Mouse (Mus musculus) intestine, embryonic 16.5 days (tissue): ENCODE results near the gene Amotl2. TPM values are rescaled to one million over a fixed set of nuclear protein-coding genes. Genes with fewer than 3 reads are reported as not detected.

Source experiments
- ATAC-seq: fragments of 200-750 bp; cut with Nextera tagmentation; 2 replicates; pipeline ENCODE4 v1.8.0; 2017; ENCODE audit warnings: moderate TSS enrichment, moderate library complexity
- H3K27ac ChIP-seq: fragments of 300-500 bp; sonication (generic); 2 replicates; pipeline ENCODE4 v1.5.1; 2014; ENCODE audit warnings: mild to moderate bottlenecking, low read length
- H3K27me3 ChIP-seq: fragments of 300-500 bp; sonication (generic); replicated peaks from 2 replicates; pipeline ENCODE4 v1.6.1; 2014; ENCODE audit warnings: low read length, control low read depth, mixed read lengths; ENCODE audit not compliant: control insufficient read depth, insufficient read depth
- H3K36me3 ChIP-seq: fragments of 300-500 bp; sonication (generic); 2 replicates; pipeline ENCODE4 v1.6.1; 2014; ENCODE audit warnings: low read length, control low read depth; ENCODE audit not compliant: control insufficient read depth, insufficient read depth
- H3K4me1 ChIP-seq: fragments of 300-500 bp; sonication (generic); 2 replicates; pipeline ENCODE4 v1.6.1; 2014; ENCODE audit warnings: low read length, control low read depth, mixed read lengths; ENCODE audit not compliant: control insufficient read depth, insufficient read depth
- H3K4me2 ChIP-seq: fragments of 300-500 bp; sonication (generic); 2 replicates; pipeline ENCODE4 v1.6.1; 2014; ENCODE audit warnings: low read depth, low read length, control low read depth
- H3K4me3 ChIP-seq: fragments of 300-500 bp; sonication (generic); 2 replicates; pipeline ENCODE4 v1.5.1; 2014; ENCODE audit warnings: mild to moderate bottlenecking, low read length
- H3K9ac ChIP-seq: fragments of 300-500 bp; sonication (generic); 2 replicates; pipeline ENCODE4 v1.6.1; 2014; ENCODE audit warnings: low read depth, low read length
- H3K9me3 ChIP-seq: fragments of 300-500 bp; sonication (generic); 2 replicates; pipeline ENCODE4 v1.6.1; 2016; ENCODE audit warnings: low read length, control low read depth; ENCODE audit not compliant: control insufficient read depth
- WGBS: fragments of 180-500 bp; shearing (Covaris S2); extraction: QIAGEN DNeasy Blood & Tissue Kit; methylation state at CpG from one replicate; pipeline ENCODE4 v1.1.7; 2014; 5-methylcytosine and 5-hydroxymethylcytosine counted together
- polyA plus RNA-seq: library from polyadenylated mRNA; unstranded; fragments of >200 nt; fragmentation: Nextera tagmentation; extraction: Ambion mirVana; gene quantifications from 2 replicates; pipeline ENCODE4 v1.2.1, GENCODE M21; 2015

Amotl2 gene
- polyA plus RNA-seq, 1 experiment from 2014 or later, result 20.4 TPM

DNA sequence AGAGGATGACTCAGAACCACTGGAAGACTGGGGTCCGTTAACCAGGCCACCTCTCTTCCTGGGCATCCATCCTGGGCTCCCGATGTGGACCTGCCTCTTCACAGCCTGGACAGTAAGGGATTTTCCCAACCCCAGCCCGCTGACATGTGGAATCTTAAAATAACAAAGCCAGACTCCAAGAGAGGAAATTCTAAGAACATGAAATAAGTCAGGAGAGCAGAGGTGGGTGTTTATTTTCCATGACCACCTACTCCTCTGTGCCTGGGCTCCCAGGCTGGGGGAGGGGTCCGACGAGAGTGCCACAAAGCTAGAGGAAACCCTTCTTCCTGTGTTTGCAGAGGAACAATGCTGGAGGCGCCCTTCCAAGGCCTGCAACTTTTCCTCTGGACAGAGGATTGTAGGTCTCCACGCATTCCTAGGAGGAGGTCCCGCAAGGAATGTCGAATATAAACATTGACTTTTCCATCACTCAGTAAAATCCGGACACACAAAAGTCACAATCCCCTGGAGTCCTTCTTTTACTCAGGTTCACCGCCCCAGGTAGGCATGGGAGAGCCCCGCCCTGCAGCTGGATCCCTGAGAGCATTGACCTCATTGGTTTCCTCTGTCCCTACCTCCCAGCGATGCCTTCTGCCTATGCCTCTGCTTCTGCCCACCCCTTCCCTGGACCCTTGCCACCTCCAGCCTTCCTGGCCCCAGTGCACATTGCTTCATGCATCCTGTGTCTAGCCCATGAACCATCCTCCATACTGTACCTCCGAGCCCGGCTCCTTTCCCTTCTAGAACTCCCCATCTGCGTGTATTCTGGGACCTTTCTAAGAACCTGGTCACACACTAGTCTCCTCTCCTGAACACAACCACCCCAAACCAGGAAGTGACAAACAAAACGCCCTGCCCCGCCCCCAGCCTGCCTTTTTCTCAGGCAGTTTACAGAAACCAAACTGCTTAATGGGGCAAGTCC lies 61.4 kb downstream of the Amotl2 start:
- peak; percentile 27 for ATAC-seq

DNA sequence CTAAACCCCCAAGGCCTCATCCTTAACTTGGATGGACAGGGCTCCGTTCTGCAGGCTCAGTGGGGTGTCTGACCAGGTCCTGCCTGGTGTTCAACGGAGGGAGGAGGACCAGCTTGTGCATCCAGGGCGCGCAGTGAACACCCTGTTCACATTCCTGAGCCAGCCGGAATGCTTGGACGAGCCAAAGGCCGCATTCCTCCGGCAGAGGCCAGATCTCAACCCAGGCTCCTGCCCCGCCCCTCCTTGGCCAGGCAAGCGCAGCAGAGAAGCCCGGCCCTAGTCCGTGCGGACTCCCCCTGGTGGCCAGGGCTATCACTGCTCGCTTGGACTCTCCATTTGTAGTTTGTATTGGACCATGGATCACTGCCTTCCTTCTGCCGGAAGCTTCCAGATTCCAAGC lies 63.0 kb downstream of the Amotl2 start:
- Histone ChIP-seq H3K27ac (peak overlapping the region; percentile 67), H3K9ac (no peak overlapping the region), H3K4me3 (no peak overlapping the region), H3K4me1 (peaks cover 32% of the 10 kb centered on the region), H3K9me3 (no peaks in the 10 kb centered on the region), H3K4me2 (no peak overlapping the region), H3K27me3 (no peaks in the 10 kb centered on the region), H3K36me3 (no peaks in the 10 kb centered on the region)
- WGBS, result 6% methylated on average over 15 of the region's 15 CpGs
- peak; percentile 85 for ATAC-seq

More for the DNA sequence above, 61.4 kb downstream of the Amotl2 start:
- Histone ChIP-seq H3K27me3 (no peaks in the 10 kb centered on the region), H3K4me1 (peaks cover 26% of the 10 kb centered on the region), H3K4me3 (no peak overlapping the region), H3K4me2 (no peak overlapping the region), H3K36me3 (no peaks in the 10 kb centered on the region), H3K9me3 (no peaks in the 10 kb centered on the region), H3K9ac (peak overlapping the region; percentile 25; the same call in 1 of the 2 replicates), H3K27ac (peak overlapping the region; percentile 58)
- WGBS, result 38% methylated on average over 18 of the region's 18 CpGs

Other genes starting within 250 kb of the Amotl2 start
- gene Ky, start 210.9 kb upstream of the Amotl2 start, polyA plus RNA-seq, result 0.34 TPM in 2 replicates
- 175 and 183 TPM in 2 replicates for gene Anapc13, start 90.4 kb upstream of the Amotl2 start, polyA plus RNA-seq
- gene Cep63, start 90.1 kb upstream of the Amotl2 start, polyA plus RNA-seq, result 42.7 and 43.2 TPM in 2 replicates
- gene Ryk, start 118.2 kb downstream of the Amotl2 start, polyA plus RNA-seq, result 13.5 and 14.4 TPM in 2 replicates